Mouse (Mus musculus): ENCODE measurements at regions not wholly inside any gene's neighbourhood (a gene's known extent, or its start where the extent isn't known, plus 50 kb on each side); places are given as distances from the start of the nearest gene placed in this dataset.

- 75% methylated on average over 1 of the region's 1 CpGs for WGBS (ENCODE audit: insufficient replicate concordance)
These were observed 171.6 kb upstream of the Klf14 start for GRCm38 (mm10) chr6:31130522-31130921.

GRCm38 (mm10) chr6:31131716-31132115 is 172.8 kb upstream of the Klf14 start:
- Histone ChIP-seq H3K9me3 (ENCODE audit: control insufficient read depth, low read length) (no peaks in the 10 kb centered on the region), H3K27me3 (ENCODE audit: control insufficient read depth, insufficient read depth, low read length) (no peaks in the 10 kb centered on the region), H3K27ac (no peak overlapping the region), H3K4me1 (replicated peaks; ENCODE audit: control insufficient read depth in 2 of 2, insufficient read depth in 2 of 2, low read length in 1 of 2) (peaks cover 0 to 5% of the 10 kb centered on the region in 2 experiments; a peak in 2 of 4 replicates), H3K4me3 (ENCODE audit: insufficient read depth in 1 of 2, low read depth in 2 of 2, low read length in 2 of 2) (no peak overlapping the region), H3K36me3 (replicated peaks; ENCODE audit: control insufficient read depth, insufficient read depth, low read depth) (no peaks in the 10 kb centered on the region), H3K9ac (replicated peaks) (no peak overlapping the region), H3K4me2 (ENCODE audit: low read depth) (no peak overlapping the region)
- TF ChIP-seq CTCF (IDR thresholded peaks at IDR 0.05; ENCODE audit: low read depth) (no peak), EP300 (IDR thresholded peaks at IDR 0.05; ENCODE audit: low read depth) (no peak)
- ATAC-seq (ENCODE audit: insufficient read depth) (no peak), DNase-seq (ENCODE audit: low read depth in 3 of 3, low spot score in 3 of 3) (no peak)
- 75% methylated on average over 9 of the region's 9 CpGs for WGBS (ENCODE audit: insufficient replicate concordance)

More at GRCm38 (mm10) chr6:31130522-31130921, 171.6 kb upstream of the Klf14 start:
- Histone ChIP-seq H3K27ac (no peak overlapping the region), H3K9me3 (ENCODE audit: control insufficient read depth, low read length) (no peaks in the 10 kb centered on the region), H3K4me3 (ENCODE audit: insufficient read depth in 1 of 2, low read depth in 2 of 2, low read length in 2 of 2) (no peak overlapping the region), H3K9ac (replicated peaks) (no peak overlapping the region), H3K4me2 (ENCODE audit: low read depth) (no peak overlapping the region), H3K27me3 (ENCODE audit: control insufficient read depth, insufficient read depth, low read length) (no peaks in the 10 kb centered on the region), H3K4me1 (replicated peaks; ENCODE audit: control insufficient read depth in 2 of 2, insufficient read depth in 2 of 2, low read length in 1 of 2) (peaks cover 0 to 8% of the 10 kb centered on the region in 2 experiments; a peak in 2 of 4 replicates), H3K36me3 (replicated peaks; ENCODE audit: control insufficient read depth, insufficient read depth, low read depth) (no peaks in the 10 kb centered on the region)
- DNase-seq (ENCODE audit: low read depth in 3 of 3, low spot score in 3 of 3) (no peak), ATAC-seq (ENCODE audit: insufficient read depth) (no peak)
- TF ChIP-seq CTCF (IDR thresholded peaks at IDR 0.05; ENCODE audit: low read depth) (no peak), EP300 (IDR thresholded peaks at IDR 0.05; ENCODE audit: low read depth) (no peak)

GRCm38 (mm10) chr6:31132396-31133190 is 173.7 kb upstream of the Klf14 start:
- Histone ChIP-seq H3K27ac (no peak overlapping the region), H3K4me3 (ENCODE audit: insufficient read depth in 1 of 2, low read depth in 2 of 2, low read length in 2 of 2) (no peak overlapping the region)
- no peak for TF ChIP-seq CTCF (IDR thresholded peaks at IDR 0.05; ENCODE audit: low read depth)
- no peak for TF ChIP-seq EP300 (IDR thresholded peaks at IDR 0.05; ENCODE audit: low read depth)

GRCm38 (mm10) chr6:31133896-31134735 is 175.2 kb upstream of the Klf14 start:
- Histone ChIP-seq H3K9me3 (ENCODE audit: control insufficient read depth, low read length) (no peaks in the 10 kb centered on the region), H3K27me3 (ENCODE audit: control insufficient read depth, insufficient read depth, low read length) (no peaks in the 10 kb centered on the region), H3K36me3 (replicated peaks; ENCODE audit: control insufficient read depth, insufficient read depth, low read depth) (no peaks in the 10 kb centered on the region), H3K27ac (no peak overlapping the region), H3K4me2 (ENCODE audit: low read depth) (no peak overlapping the region), H3K9ac (replicated peaks) (no peak overlapping the region), H3K4me3 (ENCODE audit: insufficient read depth in 1 of 2, low read depth in 2 of 2, low read length in 2 of 2) (no peak overlapping the region), H3K4me1 (replicated peaks; ENCODE audit: control insufficient read depth in 2 of 2, insufficient read depth in 2 of 2, low read length in 1 of 2) (no peaks in the 10 kb centered on the region; a peak in 1 of 4 replicates)
- 68% methylated on average over 11 of the region's 11 CpGs for WGBS (ENCODE audit: insufficient replicate concordance)
- no peak for TF ChIP-seq CTCF (IDR thresholded peaks at IDR 0.05; ENCODE audit: low read depth)
- no peak for DNase-seq (ENCODE audit: low read depth in 3 of 3, low spot score in 3 of 3)
- no peak for ATAC-seq (ENCODE audit: insufficient read depth)

More at GRCm38 (mm10) chr6:31132396-31133190, 173.7 kb upstream of the Klf14 start:
- no peak overlapping the region for H3K9ac ChIP-seq (replicated peaks)
- ATAC-seq (ENCODE audit: insufficient read depth): no peak
- no peaks in the 10 kb centered on the region for H3K36me3 ChIP-seq (replicated peaks; ENCODE audit: control insufficient read depth, insufficient read depth, low read depth)
- H3K9me3 ChIP-seq (ENCODE audit: control insufficient read depth, low read length): no peaks in the 10 kb centered on the region
- no peaks in the 10 kb centered on the region; a peak in 1 of 4 replicates for H3K4me1 ChIP-seq (replicated peaks; ENCODE audit: control insufficient read depth in 2 of 2, insufficient read depth in 2 of 2, low read length in 1 of 2)
- WGBS (ENCODE audit: insufficient replicate concordance): 58% methylated on average over 8 of the region's 8 CpGs
- no peak overlapping the region for H3K4me2 ChIP-seq (ENCODE audit: low read depth)
- no peak for DNase-seq (ENCODE audit: low read depth in 3 of 3, low spot score in 3 of 3)
- H3K27me3 ChIP-seq (ENCODE audit: control insufficient read depth, insufficient read depth, low read length): no peaks in the 10 kb centered on the region

- Histone ChIP-seq H3K4me3 (ENCODE audit: insufficient read depth in 1 of 2, low read depth in 2 of 2, low read length in 2 of 2) (no peak overlapping the region), H3K4me1 (replicated peaks; ENCODE audit: control insufficient read depth in 2 of 2, insufficient read depth in 2 of 2, low read length in 1 of 2) (no peaks in the 10 kb centered on the region; a peak in 1 of 4 replicates), H3K4me2 (ENCODE audit: low read depth) (no peak overlapping the region), H3K27ac (no peak overlapping the region), H3K27me3 (ENCODE audit: control insufficient read depth, insufficient read depth, low read length) (no peaks in the 10 kb centered on the region), H3K36me3 (replicated peaks; ENCODE audit: control insufficient read depth, insufficient read depth, low read depth) (no peaks in the 10 kb centered on the region), H3K9me3 (ENCODE audit: control insufficient read depth, low read length) (no peaks in the 10 kb centered on the region), H3K9ac (replicated peaks) (no peak overlapping the region)
- no peak for TF ChIP-seq CTCF (IDR thresholded peaks at IDR 0.05; ENCODE audit: low read depth)
- no peak for TF ChIP-seq EP300 (IDR thresholded peaks at IDR 0.05; ENCODE audit: low read depth)
- ATAC-seq (ENCODE audit: insufficient read depth) (no peak), DNase-seq (ENCODE audit: low read depth in 3 of 3, low spot score in 3 of 3) (no peak)
- WGBS (ENCODE audit: insufficient replicate concordance): 67% methylated on average over 8 of the region's 8 CpGs
These were observed 175.8 kb upstream of the Klf14 start for GRCm38 (mm10) chr6:31134736-31135077.

Data from liver, embryonic 14.5 days (tissue).